Mouse (Mus musculus): ENCODE results near the gene Dnajc7. TPM values are rescaled to one million over a fixed set of nuclear protein-coding genes. Genes with fewer than 3 reads are reported as not detected.

Gene Dnajc7
- polyA plus RNA-seq, 1 experiment from 2014 or later, result 282 TPM

DNA sequence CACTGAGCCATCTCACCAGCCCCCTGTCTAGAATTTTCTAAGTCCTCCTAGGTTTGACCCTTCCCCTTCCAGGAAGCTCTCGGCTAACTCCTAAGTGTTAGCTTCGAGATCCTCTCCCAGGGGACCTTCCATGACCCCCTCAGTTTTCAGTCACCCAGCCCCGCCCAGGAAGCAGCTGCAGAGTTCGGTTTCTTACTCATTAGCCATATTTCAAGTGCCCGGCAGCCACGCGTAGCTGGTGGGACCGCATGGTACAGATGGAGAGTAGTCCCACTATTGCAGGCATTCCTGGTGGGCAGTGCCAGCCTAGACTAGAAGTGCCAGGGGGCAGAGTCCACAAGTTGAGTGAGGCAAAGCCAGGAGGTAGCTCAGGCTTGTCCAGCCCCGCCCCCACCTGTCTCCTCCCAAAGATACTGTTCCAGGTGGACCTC is 52.1 kb downstream of the Dnajc7 start:
- WGBS, result 64% methylated on average over 9 of the region's 9 CpGs
- H3K36me3 ChIP-seq, result no peaks in the 10 kb centered on the region
- no peak overlapping the region for H3K4me3 ChIP-seq (replicated peaks)
- H3K27me3 ChIP-seq, result peaks cover 17% of the 10 kb centered on the region
- H3K9ac ChIP-seq (replicated peaks), result no peak overlapping the region
- no peak overlapping the region for H3K4me2 ChIP-seq
- ATAC-seq (ENCODE audit: insufficient number of reproducible peaks, insufficient read depth, low FRiP score, low TSS enrichment, low read depth), result no peak
- H3K27ac ChIP-seq, result no peak overlapping the region
- no peaks in the 10 kb centered on the region for H3K9me3 ChIP-seq
- H3K4me1 ChIP-seq (replicated peaks), result 0 out of 2 replicates have a peak, but pooled peaks cover 2% of the 10 kb centered on the region

DNA sequence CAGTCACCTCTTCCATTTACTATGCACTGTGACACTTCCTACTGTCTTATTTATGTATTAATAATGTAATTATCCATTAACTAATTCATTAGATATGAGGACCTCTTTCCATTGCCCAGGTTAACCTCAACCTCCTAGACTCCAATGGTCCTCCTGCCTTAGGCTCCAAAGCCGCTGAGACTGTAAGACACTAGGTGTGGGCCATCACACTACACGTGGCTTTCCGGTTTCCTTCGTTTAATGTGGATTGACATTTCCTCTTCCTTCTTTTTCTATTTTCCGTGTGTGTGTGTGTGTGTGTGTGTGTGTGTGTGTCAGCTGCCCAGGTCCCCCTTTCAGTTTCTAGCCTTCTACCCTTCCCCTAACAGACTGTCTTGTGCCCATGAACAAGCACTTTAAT is 52.7 kb downstream of the Dnajc7 start:
- Histone ChIP-seq H3K4me3 (replicated peaks) (no peak overlapping the region), H3K27me3 (peaks cover 17% of the 10 kb centered on the region), H3K4me2 (no peak overlapping the region), H3K9ac (replicated peaks) (no peak overlapping the region), H3K9me3 (no peaks in the 10 kb centered on the region), H3K27ac (no peak overlapping the region), H3K4me1 (replicated peaks) (0 out of 2 replicates have a peak, but pooled peaks cover 2% of the 10 kb centered on the region), H3K36me3 (no peaks in the 10 kb centered on the region)
- WGBS, result 76% methylated on average over 5 of the region's 5 CpGs
- no peak for ATAC-seq (ENCODE audit: insufficient number of reproducible peaks, insufficient read depth, low FRiP score, low TSS enrichment, low read depth)

DNA sequence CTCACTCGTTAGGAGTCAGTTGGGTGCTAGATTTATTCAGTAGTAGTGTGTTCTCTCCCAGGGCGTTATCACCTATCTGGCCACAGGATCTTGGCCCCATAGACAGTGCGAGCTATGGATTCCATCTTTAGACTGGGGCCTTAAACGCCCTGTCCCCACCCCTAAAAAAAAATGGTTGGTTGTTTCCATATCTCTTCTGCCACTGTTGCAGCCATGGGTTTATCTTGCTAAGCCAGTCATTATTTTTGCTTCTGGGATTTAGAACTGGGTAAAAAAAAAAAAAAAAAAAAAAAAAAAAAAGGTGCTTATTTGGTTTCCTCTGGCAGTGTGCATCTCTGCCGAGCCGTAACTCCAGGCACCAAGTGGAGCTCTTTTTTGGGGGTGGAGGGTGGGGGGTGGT is 55.3 kb downstream of the Dnajc7 start:
- no peaks in the 10 kb centered on the region for H3K36me3 ChIP-seq
- 85% methylated on average over 6 of the region's 6 CpGs for WGBS
- H3K27ac ChIP-seq, result no peak overlapping the region
- H3K27me3 ChIP-seq, result no peaks in the 10 kb centered on the region
- no peak overlapping the region for H3K4me3 ChIP-seq (replicated peaks)
- ATAC-seq (ENCODE audit: insufficient number of reproducible peaks, insufficient read depth, low FRiP score, low TSS enrichment, low read depth), result no peak
- H3K9ac ChIP-seq (replicated peaks), result no peak overlapping the region
- no peaks in the 10 kb centered on the region for H3K9me3 ChIP-seq
- no peak overlapping the region for H3K4me2 ChIP-seq
- no peaks in the 10 kb centered on the region for H3K4me1 ChIP-seq (replicated peaks)

DNA sequence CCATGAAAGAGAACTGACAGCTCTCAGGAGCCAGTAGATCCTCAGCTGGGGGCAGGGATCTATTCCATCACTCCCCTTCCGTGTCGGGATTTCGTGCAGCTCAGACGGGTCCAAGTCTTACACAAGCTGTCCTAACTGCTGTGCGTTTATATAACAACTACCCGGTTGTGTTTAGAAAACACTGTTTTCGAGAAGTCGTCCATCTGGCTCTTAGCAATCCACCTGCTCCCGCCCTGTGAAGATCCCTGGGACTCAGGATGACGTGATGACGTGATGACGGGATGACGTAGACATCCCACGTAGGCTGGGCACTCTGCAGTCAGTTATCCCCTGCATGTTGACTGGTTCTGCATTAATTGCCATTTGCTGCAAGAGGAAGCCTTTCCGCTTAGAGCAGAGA is 55.7 kb downstream of the Dnajc7 start:
- Histone ChIP-seq H3K4me2 (no peak overlapping the region), H3K4me1 (replicated peaks) (no peaks in the 10 kb centered on the region), H3K9ac (replicated peaks) (no peak overlapping the region), H3K9me3 (no peaks in the 10 kb centered on the region), H3K27ac (no peak overlapping the region), H3K36me3 (no peaks in the 10 kb centered on the region), H3K4me3 (replicated peaks) (no peak overlapping the region), H3K27me3 (no peaks in the 10 kb centered on the region)
- 82% methylated on average over 15 of the region's 15 CpGs for WGBS
- no peak for ATAC-seq (ENCODE audit: insufficient number of reproducible peaks, insufficient read depth, low FRiP score, low TSS enrichment, low read depth)

DNA sequence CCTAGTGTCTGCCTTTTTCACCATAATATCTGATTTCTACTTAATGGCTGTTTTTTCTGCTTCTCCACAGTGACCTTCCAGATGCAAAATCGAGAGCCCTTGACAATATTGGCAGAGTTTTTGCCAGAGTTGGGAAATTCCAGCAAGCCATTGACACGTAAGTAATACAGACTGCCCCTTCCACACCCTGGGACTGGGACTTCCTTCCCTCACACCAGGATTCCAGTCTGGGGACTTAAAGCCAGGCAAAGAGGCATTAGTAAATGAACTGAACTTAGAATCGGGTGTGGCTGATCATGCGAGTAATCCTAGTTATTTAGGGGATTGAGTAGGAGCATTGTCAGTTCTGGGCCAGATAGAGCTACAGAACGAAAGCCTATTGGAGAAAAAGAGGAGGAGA is 58.2 kb downstream of the Dnajc7 start:
- H3K4me3 ChIP-seq (replicated peaks), result no peak overlapping the region
- no peak overlapping the region for H3K27ac ChIP-seq
- no peaks in the 10 kb centered on the region for H3K9me3 ChIP-seq
- H3K27me3 ChIP-seq, result no peaks in the 10 kb centered on the region
- no peaks in the 10 kb centered on the region for H3K36me3 ChIP-seq
- H3K4me1 ChIP-seq (replicated peaks), result no peaks in the 10 kb centered on the region
- H3K9ac ChIP-seq (replicated peaks), result no peak overlapping the region
- H3K4me2 ChIP-seq, result no peak overlapping the region
- WGBS, result 72% methylated on average over 5 of the region's 5 CpGs
- no peak for ATAC-seq (ENCODE audit: insufficient number of reproducible peaks, insufficient read depth, low FRiP score, low TSS enrichment, low read depth)

DNA sequence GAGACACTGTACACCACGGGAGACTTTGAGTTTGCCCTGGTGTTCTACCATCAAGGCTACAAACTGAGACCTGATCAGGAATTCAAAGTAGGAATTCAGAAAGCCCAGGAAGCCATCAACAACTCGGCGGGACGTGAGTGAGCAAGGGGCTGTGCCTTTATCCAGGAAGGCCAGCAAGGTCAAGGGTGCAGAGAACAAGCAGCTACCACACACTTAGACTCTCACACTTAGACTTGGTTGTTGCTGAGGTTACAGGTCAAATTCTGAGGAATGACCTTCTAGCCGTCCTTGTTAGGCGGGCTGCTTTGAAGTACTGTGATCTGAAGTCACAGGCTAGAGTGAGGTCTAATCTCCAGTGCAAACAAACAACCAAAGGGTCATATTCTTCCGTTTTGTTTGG is 60.5 kb downstream of the Dnajc7 start:
- Histone ChIP-seq H3K9me3 (no peaks in the 10 kb centered on the region), H3K4me3 (replicated peaks) (no peak overlapping the region), H3K27me3 (no peaks in the 10 kb centered on the region), H3K27ac (no peak overlapping the region), H3K4me1 (replicated peaks) (no peaks in the 10 kb centered on the region; the same call in 1 of the 2 replicates), H3K36me3 (no peaks in the 10 kb centered on the region), H3K4me2 (no peak overlapping the region), H3K9ac (replicated peaks) (no peak overlapping the region)
- WGBS, result 43% methylated on average over 7 of the region's 7 CpGs
- ATAC-seq (ENCODE audit: insufficient number of reproducible peaks, insufficient read depth, low FRiP score, low TSS enrichment, low read depth), result no peak

DNA sequence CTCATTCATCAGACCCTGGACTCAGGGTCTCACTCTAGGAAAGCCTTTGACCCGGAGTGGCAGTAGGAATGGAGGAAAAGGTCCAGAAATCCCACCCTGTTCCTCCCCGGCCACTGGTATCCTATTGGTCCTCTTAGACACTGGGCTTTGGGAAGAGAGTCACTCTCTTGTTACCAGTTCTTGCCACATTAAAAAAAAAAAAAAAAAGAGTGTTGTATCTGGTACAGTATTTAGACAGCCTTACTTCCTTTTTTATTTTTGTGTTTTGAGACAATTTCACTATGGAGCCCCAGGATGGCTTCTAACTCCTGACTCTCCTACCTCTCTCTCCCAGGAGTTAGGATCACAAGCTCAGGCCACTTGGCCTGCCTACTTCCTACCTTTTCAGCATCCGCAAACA is 62.4 kb downstream of the Dnajc7 start:
- Histone ChIP-seq H3K9me3 (no peaks in the 10 kb centered on the region), H3K4me1 (replicated peaks) (no peaks in the 10 kb centered on the region; the same call in 1 of the 2 replicates), H3K27ac (no peak overlapping the region), H3K4me3 (replicated peaks) (no peak overlapping the region), H3K4me2 (no peak overlapping the region), H3K9ac (replicated peaks) (no peak overlapping the region), H3K27me3 (no peaks in the 10 kb centered on the region), H3K36me3 (no peaks in the 10 kb centered on the region)
- WGBS, result 74% methylated on average over 3 of the region's 3 CpGs
- ATAC-seq (ENCODE audit: insufficient number of reproducible peaks, insufficient read depth, low FRiP score, low TSS enrichment, low read depth), result no peak

DNA sequence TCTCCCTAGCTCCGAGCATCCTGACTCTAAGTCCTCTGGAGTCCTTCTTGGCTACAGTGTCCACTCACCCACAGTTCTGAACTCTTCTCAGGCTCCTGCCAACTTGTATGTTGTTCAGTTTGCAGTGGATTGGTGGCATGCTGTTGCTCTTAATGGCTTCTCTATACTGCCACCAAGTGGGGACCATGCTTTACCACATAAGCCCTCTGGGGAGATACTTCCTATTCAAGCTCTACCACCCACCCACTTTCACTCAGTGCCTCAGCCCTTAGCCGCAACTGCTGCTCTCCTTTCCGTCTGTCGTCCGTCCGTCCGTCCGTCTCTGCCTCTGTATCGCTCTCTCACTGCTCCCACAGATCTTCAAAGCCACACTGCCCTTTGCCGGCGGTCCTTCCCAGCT is 64.4 kb downstream of the Dnajc7 start:
- no peak for ATAC-seq (ENCODE audit: insufficient number of reproducible peaks, insufficient read depth, low FRiP score, low TSS enrichment, low read depth)

DNA sequence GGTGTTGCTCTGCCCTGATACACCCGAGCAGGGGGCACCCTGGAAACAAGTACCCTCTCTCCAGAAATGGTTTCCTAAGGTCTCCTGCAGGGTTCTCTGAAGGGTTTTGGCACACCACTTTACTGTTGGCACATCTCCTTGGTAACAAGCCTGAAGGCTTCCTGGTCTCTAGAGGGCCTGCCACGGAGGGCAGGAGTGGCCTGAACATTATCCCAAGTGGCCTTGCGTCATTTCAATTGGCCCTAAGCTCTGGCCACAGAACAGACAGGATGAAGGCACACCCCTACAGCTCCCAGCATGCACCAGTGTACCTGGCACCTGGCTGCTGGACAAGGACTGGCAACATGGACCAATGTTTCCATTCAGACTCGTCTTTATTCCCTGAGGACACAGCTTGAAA is 67.1 kb downstream of the Dnajc7 start:
- H3K4me2 ChIP-seq, result no peak overlapping the region
- ATAC-seq (ENCODE audit: insufficient number of reproducible peaks, insufficient read depth, low FRiP score, low TSS enrichment, low read depth), result no peak
- WGBS, result 82% methylated on average over 4 of the region's 4 CpGs

More for the DNA sequence above, 64.4 kb downstream of the Dnajc7 start:
- no peak overlapping the region for H3K4me3 ChIP-seq (replicated peaks)
- H3K9ac ChIP-seq (replicated peaks), result no peak overlapping the region
- no peak overlapping the region for H3K27ac ChIP-seq
- no peaks in the 10 kb centered on the region for H3K9me3 ChIP-seq
- no peaks in the 10 kb centered on the region for H3K27me3 ChIP-seq
- no peaks in the 10 kb centered on the region; the same call in 1 of the 2 replicates for H3K4me1 ChIP-seq (replicated peaks)
- H3K4me2 ChIP-seq, result no peak overlapping the region; the same call in 1 of the 2 replicates
- no peaks in the 10 kb centered on the region for H3K36me3 ChIP-seq
- 18% methylated on average over 11 of the region's 11 CpGs for WGBS

DNA sequence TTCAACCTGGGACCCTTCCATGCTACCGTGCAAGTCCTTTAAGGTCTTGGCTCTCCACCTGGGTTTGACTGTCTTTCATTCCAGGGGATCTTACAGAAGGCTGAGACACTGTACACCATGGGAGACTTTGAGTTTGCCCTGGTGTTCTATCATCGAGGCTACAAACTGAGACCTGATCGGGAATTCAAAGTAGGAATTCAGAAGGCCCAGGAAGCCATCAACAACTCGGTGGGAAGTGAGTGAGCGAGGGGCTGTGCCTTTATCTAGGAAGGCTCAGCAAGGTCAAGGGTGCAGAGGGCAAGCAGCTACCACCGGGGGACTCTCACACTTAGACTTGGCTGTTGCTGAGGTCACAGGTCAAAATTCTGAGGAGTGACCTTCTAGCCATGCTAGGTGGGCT is 69.9 kb downstream of the Dnajc7 start:
- no peak overlapping the region for H3K9ac ChIP-seq (replicated peaks)

More for the DNA sequence above, 67.1 kb downstream of the Dnajc7 start:
- Histone ChIP-seq H3K36me3 (no peaks in the 10 kb centered on the region), H3K27ac (no peak overlapping the region), H3K4me3 (replicated peaks) (no peak overlapping the region), H3K27me3 (no peaks in the 10 kb centered on the region), H3K4me1 (replicated peaks) (no peaks in the 10 kb centered on the region; the same call in 1 of the 2 replicates), H3K9ac (replicated peaks) (no peak overlapping the region), H3K9me3 (no peaks in the 10 kb centered on the region)

DNA sequence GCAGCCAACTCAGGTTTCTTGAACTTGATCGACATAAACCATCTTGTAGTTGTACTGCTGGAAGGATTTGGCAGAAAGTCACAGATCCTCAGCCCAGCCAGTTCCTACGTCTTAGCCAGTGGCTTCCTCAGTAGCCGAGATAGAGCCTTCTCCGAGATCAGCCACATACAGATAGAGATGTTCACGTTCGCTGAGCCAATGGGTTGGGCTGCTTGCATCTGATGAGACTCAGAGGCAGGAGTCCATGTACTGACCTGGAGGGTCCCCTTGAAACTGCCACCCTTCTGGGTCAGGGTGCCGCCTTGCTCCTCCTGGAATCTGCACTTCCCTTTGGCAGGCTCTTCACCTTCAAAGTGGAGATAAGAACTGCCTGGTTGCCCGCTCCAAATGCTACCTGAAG is 70.5 kb downstream of the Dnajc7 start:
- Histone ChIP-seq H3K4me1 (replicated peaks) (peaks cover 12% of the 10 kb centered on the region; the same call in 1 of the 2 replicates), H3K27ac (no peak overlapping the region), H3K36me3 (no peaks in the 10 kb centered on the region), H3K4me2 (no peak overlapping the region), H3K9ac (replicated peaks) (no peak overlapping the region), H3K9me3 (no peaks in the 10 kb centered on the region), H3K4me3 (replicated peaks) (no peak overlapping the region), H3K27me3 (no peaks in the 10 kb centered on the region)
- ATAC-seq (ENCODE audit: insufficient number of reproducible peaks, insufficient read depth, low FRiP score, low TSS enrichment, low read depth), result no peak
- WGBS, result 87% methylated on average over 8 of the region's 8 CpGs

More for the DNA sequence above, 69.9 kb downstream of the Dnajc7 start:
- 72% methylated on average over 6 of the region's 6 CpGs for WGBS
- no peak overlapping the region for H3K27ac ChIP-seq
- H3K9me3 ChIP-seq, result no peaks in the 10 kb centered on the region
- H3K4me2 ChIP-seq, result no peak overlapping the region
- H3K4me1 ChIP-seq (replicated peaks), result peaks cover 7% of the 10 kb centered on the region; the same call in 1 of the 2 replicates
- no peak overlapping the region for H3K4me3 ChIP-seq (replicated peaks)
- no peaks in the 10 kb centered on the region for H3K27me3 ChIP-seq
- no peaks in the 10 kb centered on the region for H3K36me3 ChIP-seq
- no peak for ATAC-seq (ENCODE audit: insufficient number of reproducible peaks, insufficient read depth, low FRiP score, low TSS enrichment, low read depth)

DNA sequence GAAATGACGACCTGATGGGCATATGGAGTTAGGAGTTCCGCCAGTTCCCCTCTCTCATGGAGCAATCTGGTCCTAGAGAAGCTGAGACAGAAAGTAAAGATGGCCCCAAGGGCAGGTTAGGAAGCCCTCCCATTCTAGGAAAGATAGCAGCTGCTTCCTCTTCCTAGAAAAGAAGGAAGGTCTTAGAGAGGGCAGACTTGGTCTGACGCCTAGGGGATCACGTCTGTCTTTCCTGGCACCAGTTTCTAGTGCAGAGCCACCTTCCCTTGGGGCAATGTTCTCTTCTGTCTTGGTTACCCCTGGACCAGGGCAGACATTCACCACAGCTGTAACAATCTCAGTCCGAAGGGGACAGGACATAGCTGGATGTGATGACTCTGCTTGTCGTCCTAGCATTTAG is 71.8 kb downstream of the Dnajc7 start:
- WGBS, result 83% methylated on average over 6 of the region's 6 CpGs
- no peaks in the 10 kb centered on the region for H3K27me3 ChIP-seq
- H3K4me2 ChIP-seq, result no peak overlapping the region
- H3K4me3 ChIP-seq (replicated peaks), result no peak overlapping the region
- no peak for ATAC-seq (ENCODE audit: insufficient number of reproducible peaks, insufficient read depth, low FRiP score, low TSS enrichment, low read depth)
- H3K36me3 ChIP-seq, result no peaks in the 10 kb centered on the region
- peaks cover 12% of the 10 kb centered on the region; the same call in 1 of the 2 replicates for H3K4me1 ChIP-seq (replicated peaks)
- no peak overlapping the region for H3K9ac ChIP-seq (replicated peaks)
- no peaks in the 10 kb centered on the region for H3K9me3 ChIP-seq
- no peak overlapping the region for H3K27ac ChIP-seq

Data from limb, embryonic 12.5 days (tissue).